Comparison of ENCODE assay signal across 8 mouse cellular contexts in the genomic region with DNA sequence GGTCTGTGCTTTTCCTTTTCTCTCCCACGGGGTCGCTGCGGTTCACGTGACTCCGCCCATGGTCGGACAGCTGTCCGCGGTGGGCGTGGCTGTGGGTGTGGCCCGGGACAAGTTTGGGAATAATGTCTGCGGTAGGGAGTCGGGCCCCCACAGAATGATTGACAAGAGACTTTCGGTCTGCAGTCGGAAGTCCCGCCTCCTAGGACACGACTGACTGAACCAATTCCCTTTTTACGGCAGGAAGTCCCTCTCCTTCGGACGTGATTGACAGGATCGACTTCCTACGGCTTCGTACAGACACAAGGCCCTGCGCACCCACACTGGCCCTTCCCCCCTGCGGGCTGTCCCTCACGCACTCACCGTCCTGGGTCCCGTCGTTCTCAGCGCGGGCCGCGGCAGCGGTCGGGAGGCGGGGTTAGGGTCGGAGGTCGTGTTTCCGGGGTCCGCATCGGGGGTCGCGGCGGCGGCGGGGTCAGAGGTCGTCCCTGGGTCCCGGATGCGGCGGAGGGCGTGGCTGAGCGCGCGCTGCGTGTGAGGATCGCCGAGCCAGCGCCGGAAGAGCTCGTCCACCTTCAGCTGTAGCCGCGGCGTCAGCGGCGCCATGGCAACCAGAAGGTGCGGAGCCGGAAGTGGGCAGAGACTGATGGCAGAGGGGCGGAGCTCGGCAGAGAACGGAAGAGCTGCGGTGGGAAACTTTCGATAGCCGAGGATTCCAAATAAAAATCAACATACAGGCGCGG. TPM values are rescaled to one million over a fixed set of nuclear protein-coding genes. Genes with fewer than 3 reads are reported as not detected.
A peak's percentile ranks its signal among the peaks of the same experiment; 100 is the strongest.
DNase-seq lines count a peak whose midpoint lies in the region; ATAC-seq and TF ChIP-seq lines count a peak whose summit lies in the region.

No protein-coding gene starts in this region.

- intact Hi-C loops in heart, adult 2 months (cut with DNase I), result no loop called here

- peak; percentile 81 for ATAC-seq in embryonic facial prominence, embryonic 14.5 days (ENCODE audit: low read depth)
- peak; percentile 74 for ATAC-seq in limb, embryonic 13.5 days (ENCODE audit: low FRiP score, low read depth)
- ATAC-seq in midbrain, embryonic 16.5 days, result peak; percentile 85

- peak overlapping the region; percentile 73 for H3K4me3 ChIP-seq in embryonic facial prominence, embryonic 14.5 days (ENCODE audit: low read depth, low read length)
- peak overlapping the region; percentile 95 for H3K4me3 ChIP-seq in heart, adult 2 months
- H3K4me3 ChIP-seq in limb, embryonic 13.5 days, result peak overlapping the region; percentile 65
- H3K4me3 ChIP-seq in midbrain, embryonic 16.5 days (ENCODE audit: low read depth, low read length), result peak overlapping the region; percentile 73

- peak; percentile 98 for DNase-seq in embryo, embryonic 10 days (ENCODE audit: low spot score)
- no peak for DNase-seq in embryo, embryonic 9.5 days (ENCODE audit: extremely low spot score)
- DNase-seq in embryonic facial prominence, embryonic 14.5 days (ENCODE audit: low spot score), result peak; percentile 99
- peak; percentile 96 to 98 for DNase-seq in heart, adult 2 months
- DNase-seq in kidney, adult 8-10 months, result peak; percentile 97 to 99
- peak; percentile 78 to 88 for DNase-seq in spleen, postnatal 14 days (ENCODE audit: low spot score in 2 of 2)

- peak; percentile 54; the same call in 1 of the 2 replicates for TF ChIP-seq POLR2A in heart, adult 2 months (IDR thresholded peaks at IDR 0.05; ENCODE audit: insufficient read depth, low read depth, low read length)

- H3K9me3 ChIP-seq in embryonic facial prominence, embryonic 14.5 days (ENCODE audit: control insufficient read depth, low read length), result no peaks in the 10 kb centered on the region
- no peaks in the 10 kb centered on the region for H3K9me3 ChIP-seq in limb, embryonic 13.5 days
- no peaks in the 10 kb centered on the region for H3K9me3 ChIP-seq in midbrain, embryonic 16.5 days (replicated peaks; ENCODE audit: control insufficient read depth, low read length, poor library complexity, severe bottlenecking)

- 0 out of 2 replicates have a peak, but pooled peaks have one; percentile 8 for TF ChIP-seq EP300 in heart, adult 2 months (IDR thresholded peaks at IDR 0.05; ENCODE audit: insufficient read depth, low read depth, low read length)

- no peaks in the 10 kb centered on the region for H3K4me1 ChIP-seq in embryonic facial prominence, embryonic 14.5 days (ENCODE audit: control insufficient read depth, insufficient read depth, low read length)
- no peaks in the 10 kb centered on the region for H3K4me1 ChIP-seq in heart, adult 2 months (ENCODE audit: control insufficient read depth, insufficient read depth, low read length)
- H3K4me1 ChIP-seq in limb, embryonic 13.5 days, result no peaks in the 10 kb centered on the region
- H3K4me1 ChIP-seq in midbrain, embryonic 16.5 days (ENCODE audit: control insufficient read depth, insufficient read depth, low read length), result no peaks in the 10 kb centered on the region

- TF ChIP-seq CTCF in heart, adult 2 months (IDR thresholded peaks at IDR 0.05), result no peak

- H3K27ac ChIP-seq in embryonic facial prominence, embryonic 14.5 days (replicated peaks; ENCODE audit: low read depth, low read length), result peak overlapping the region; percentile 98
- peak overlapping the region; percentile 100 for H3K27ac ChIP-seq in heart, adult 2 months
- peak overlapping the region; percentile 97 for H3K27ac ChIP-seq in limb, embryonic 13.5 days
- peak overlapping the region; percentile 95 for H3K27ac ChIP-seq in midbrain, embryonic 16.5 days (ENCODE audit: low read length)

- no peaks in the 10 kb centered on the region for H3K36me3 ChIP-seq in embryonic facial prominence, embryonic 14.5 days (ENCODE audit: control insufficient read depth, insufficient read depth, low read length)
- H3K36me3 ChIP-seq in heart, adult 2 months (ENCODE audit: control insufficient read depth, insufficient read depth, low read length), result no peaks in the 10 kb centered on the region
- no peaks in the 10 kb centered on the region for H3K36me3 ChIP-seq in limb, embryonic 13.5 days
- no peaks in the 10 kb centered on the region for H3K36me3 ChIP-seq in midbrain, embryonic 16.5 days (ENCODE audit: control insufficient read depth, insufficient read depth, low read length)

- H3K27me3 ChIP-seq in embryonic facial prominence, embryonic 14.5 days (replicated peaks; ENCODE audit: control insufficient read depth, insufficient read depth, low read length), result no peaks in the 10 kb centered on the region
- no peaks in the 10 kb centered on the region for H3K27me3 ChIP-seq in heart, adult 2 months (ENCODE audit: control insufficient read depth, insufficient read depth, low read length)
- H3K27me3 ChIP-seq in limb, embryonic 13.5 days, result no peaks in the 10 kb centered on the region
- no peaks in the 10 kb centered on the region for H3K27me3 ChIP-seq in midbrain, embryonic 16.5 days (ENCODE audit: control insufficient read depth, insufficient read depth, low read depth, low read length)

- WGBS in embryonic facial prominence, embryonic 14.5 days, result under 1% methylated on average over 62 of the region's 74 CpGs
- under 1% methylated on average over 74 of the region's 74 CpGs for WGBS in heart, adult 2 months
- under 1% methylated on average over 70 of the region's 74 CpGs for WGBS in limb, embryonic 13.5 days
- whole genome bisulfite sequencing in midbrain, embryonic 16.5 days, result under 1% methylated on average over 74 of the region's 74 CpGs

- peak overlapping the region; percentile 55 for H3K4me2 ChIP-seq in embryonic facial prominence, embryonic 14.5 days (ENCODE audit: low read depth, low read length)
- peak overlapping the region; percentile 66 for H3K4me2 ChIP-seq in limb, embryonic 13.5 days (replicated peaks)
- peak overlapping the region; percentile 66 for H3K4me2 ChIP-seq in midbrain, embryonic 16.5 days (ENCODE audit: low read length)

- peak overlapping the region; percentile 80 for H3K9ac ChIP-seq in embryonic facial prominence, embryonic 14.5 days (ENCODE audit: low read depth, low read length)
- peak overlapping the region; percentile 80 for H3K9ac ChIP-seq in heart, adult 2 months (ENCODE audit: low read depth, low read length)
- H3K9ac ChIP-seq in limb, embryonic 13.5 days, result peak overlapping the region; percentile 74
- peak overlapping the region; percentile 76 for H3K9ac ChIP-seq in midbrain, embryonic 16.5 days (ENCODE audit: low read depth, low read length)

- H3K79me2 ChIP-seq in heart, adult 2 months (replicated peaks; ENCODE audit: control insufficient read depth, insufficient read depth, low read length), result no peaks in the 10 kb centered on the region

RNA-seq across cellular contexts. Expression of a gene that starts 53.0 kb away (rescaled TPM):
- polyA plus RNA-seq in embryonic facial prominence, embryonic 14.5 days (2014; fragmentation: Nextera tagmentation; extraction: Ambion mirVana), result 110 and 141 TPM in 2 replicates
- 10 to 100 TPM; 78.8 to 90.7 TPM for total RNA-seq in heart, adult 2 months (2021)
- 117 and 142 TPM in 2 replicates for polyA plus RNA-seq in heart, adult 2 months (2012; rRNA removed)
- polyA plus RNA-seq in limb, embryonic 13.5 days (2015; fragmentation: Nextera tagmentation; extraction: Ambion mirVana), result 119 and 136 TPM in 2 replicates
- polyA plus RNA-seq in midbrain, embryonic 16.5 days (2015; fragmentation: Nextera tagmentation; extraction: Ambion mirVana), result 137 and 147 TPM in 2 replicates
